Mouse (Mus musculus): Measurements from ENCODE around the gene Itga9.
"Not testable (repeated sequence)": the region's sequence is repeated elsewhere in the genome, so short reads cannot be mapped to it uniquely, and the experiment has no call there.

- TF ChIP-seq CTCF (IDR thresholded peaks at IDR 0.05; ENCODE audit: borderline replicate concordance, control insufficient read depth, extremely low read depth, insufficient read depth, low read length, poor library complexity); POLR2A (IDR thresholded peaks at IDR 0.05; ENCODE audit: control insufficient read depth, extremely low read depth, insufficient read depth, low read length, poor library complexity): not testable (repeated sequence)
These were observed 6.1 kb upstream of the Itga9 start for GRCm38 (mm10) chr9:118600393-118600792.

Data from thymus, adult 2 months (tissue).